8 mouse cellular contexts compared by ENCODE assay signal in the genomic region with DNA sequence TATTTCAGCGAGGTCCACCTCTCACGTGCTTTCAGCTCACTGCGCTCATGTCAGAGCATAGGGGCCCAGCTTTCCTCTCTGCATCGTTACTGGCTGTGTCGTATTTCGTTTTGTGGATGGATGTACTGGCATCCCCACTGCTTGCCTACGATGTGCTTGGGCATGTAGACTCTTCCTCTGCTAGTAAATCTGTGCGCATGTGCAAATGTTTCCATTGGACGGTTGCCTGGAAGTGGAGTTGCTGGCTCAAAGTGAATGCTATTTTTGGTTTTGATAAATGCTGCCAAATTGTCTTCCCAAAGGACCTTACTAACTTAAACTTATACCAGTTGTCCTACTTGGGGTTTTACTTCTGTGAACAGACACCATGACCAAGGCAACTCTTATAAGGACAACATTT.
A peak's percentile ranks its signal among the peaks of the same experiment; 100 is the strongest.
DNase-seq lines count a peak whose midpoint lies in the region; ATAC-seq and TF ChIP-seq lines count a peak whose summit lies in the region.

No protein-coding gene starts in this region.

- H3K27ac ChIP-seq in layer of hippocampus, adult 2 months: peak overlapping the region; percentile 43; the same call in 1 of the 2 replicates
- H3K27ac ChIP-seq in midbrain, embryonic 13.5 days: no peak overlapping the region
- H3K27ac ChIP-seq in hindbrain, embryonic 10.5 days: no peak overlapping the region

- H3K27me3 ChIP-seq in midbrain, embryonic 13.5 days: no peaks in the 10 kb centered on the region
- no peaks in the 10 kb centered on the region for H3K27me3 ChIP-seq in hindbrain, embryonic 10.5 days (ENCODE audit: insufficient read depth, poor library complexity, severe bottlenecking)

- WGBS in midbrain, embryonic 13.5 days: 96% methylated on average over 9 of the region's 9 CpGs
- WGBS in hindbrain, embryonic 10.5 days: 96% methylated on average over 9 of the region's 9 CpGs

- no peaks in the 10 kb centered on the region for H3K4me1 ChIP-seq in midbrain, embryonic 13.5 days (replicated peaks)
- peaks cover 20% of the 10 kb centered on the region for H3K4me1 ChIP-seq in hindbrain, embryonic 10.5 days (replicated peaks)

- H3K4me3 ChIP-seq in layer of hippocampus, adult 2 months: no peak overlapping the region
- H3K4me3 ChIP-seq in midbrain, embryonic 13.5 days (replicated peaks): no peak overlapping the region
- H3K4me3 ChIP-seq in hindbrain, embryonic 10.5 days: no peak overlapping the region

- TF ChIP-seq CTCF in brain, embryonic 14.5 days (IDR thresholded peaks at IDR 0.05; ENCODE audit: borderline replicate concordance, extremely low read depth, insufficient read depth, insufficient read length): no peak
- no peak for TF ChIP-seq CTCF in layer of hippocampus, adult 2 months (conservative IDR thresholded peaks at IDR 0.05)

- H3K4me2 ChIP-seq in midbrain, embryonic 13.5 days (replicated peaks): no peak overlapping the region

- no peak for ATAC-seq in midbrain, embryonic 13.5 days

- no peak for TF ChIP-seq POLR2A in brain, embryonic 14.5 days (IDR thresholded peaks at IDR 0.05; ENCODE audit: borderline replicate concordance, extremely low read depth, insufficient read depth, insufficient read length, poor library complexity, severe bottlenecking)

- peak; percentile 29 to 48 for DNase-seq in adrenal gland, adult 18-20 months (ENCODE audit: low spot score in 2 of 2)
- peak; percentile 76 for DNase-seq in brain, embryonic 14.5 days (ENCODE audit: low read depth)
- DNase-seq in gastrocnemius, postnatal 4 days (ENCODE audit: low spot score in 2 of 2): peak; percentile 51 to 73
- peak; percentile 69 to 76 for DNase-seq in layer of hippocampus, adult 2 months (ENCODE audit: low spot score in 2 of 2)
- DNase-seq in ovary, postnatal 10 days (ENCODE audit: low spot score): peak; percentile 17
- DNase-seq in hindbrain, embryonic 10.5 days (ENCODE audit: low spot score): no peak
- no peak for DNase-seq in embryo, embryonic 10 days (ENCODE audit: low spot score)

- no peak overlapping the region for H3K9ac ChIP-seq in midbrain, embryonic 13.5 days (replicated peaks)

- H3K36me3 ChIP-seq in midbrain, embryonic 13.5 days: peaks cover 6% of the 10 kb centered on the region
- peaks cover 18% of the 10 kb centered on the region for H3K36me3 ChIP-seq in hindbrain, embryonic 10.5 days

- H3K9me3 ChIP-seq in midbrain, embryonic 13.5 days: no peaks in the 10 kb centered on the region
- no peaks in the 10 kb centered on the region for H3K9me3 ChIP-seq in hindbrain, embryonic 10.5 days

Comparison
In these comparisons a context has a peak if more than half of its experiments do, and no peak if none do; other contexts are left out.
1. DNase-seq: peak in adrenal gland, adult 18-20 months (2 of 2), brain, embryonic 14.5 days (single experiment), gastrocnemius, postnatal 4 days (2 of 2), layer of hippocampus, adult 2 months (2 of 2) and ovary, postnatal 10 days (single experiment); none in hindbrain, embryonic 10.5 days (single experiment) and embryo, embryonic 10 days (single experiment).